Mouse (Mus musculus): Measurements from ENCODE around the gene 1700008O03Rik.

1700008O03Rik gene

DNA sequence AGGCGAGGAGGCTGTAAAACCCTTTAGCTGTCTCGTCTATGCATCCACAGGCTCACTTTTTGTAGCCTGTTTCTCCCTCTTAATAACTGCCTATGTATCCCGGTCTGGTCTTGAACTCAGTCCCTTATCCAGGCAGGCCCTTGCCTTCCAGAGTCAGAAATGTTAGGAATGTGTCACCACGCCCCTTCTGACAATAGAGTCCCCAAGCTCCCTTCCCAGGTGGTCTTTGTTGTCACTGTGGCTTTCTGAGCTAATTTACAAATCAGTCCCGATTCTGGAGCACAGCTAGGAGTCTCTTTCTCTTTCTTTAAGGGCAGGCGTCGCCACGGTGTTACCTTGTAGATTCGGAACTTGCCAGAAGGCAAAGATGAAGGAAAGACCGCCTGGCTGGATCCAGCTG, 10.4 kb downstream of the 1700008O03Rik start:
- DNase-seq: no peak

DNA sequence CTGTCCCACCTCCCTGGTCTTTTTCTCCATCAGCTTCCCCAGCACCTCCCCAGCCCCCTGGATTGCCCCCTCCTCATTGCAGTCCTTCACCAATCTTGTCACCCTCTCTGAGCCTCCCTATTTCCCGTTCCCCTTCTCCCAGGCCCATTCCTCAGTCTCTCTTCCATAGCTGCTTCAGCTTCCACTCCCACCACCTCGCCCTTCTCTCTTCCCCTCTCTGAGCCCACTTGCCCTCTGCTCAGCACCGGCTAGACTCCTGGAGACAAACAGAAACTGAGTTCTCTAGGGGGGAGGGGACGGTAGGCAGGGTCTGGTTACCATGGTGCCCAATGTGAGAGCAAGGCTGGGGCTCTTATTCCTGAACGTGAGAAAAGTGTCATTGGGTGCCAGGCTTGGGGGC, 10.9 kb downstream of the 1700008O03Rik start:
- no peak for DNase-seq

DNA sequence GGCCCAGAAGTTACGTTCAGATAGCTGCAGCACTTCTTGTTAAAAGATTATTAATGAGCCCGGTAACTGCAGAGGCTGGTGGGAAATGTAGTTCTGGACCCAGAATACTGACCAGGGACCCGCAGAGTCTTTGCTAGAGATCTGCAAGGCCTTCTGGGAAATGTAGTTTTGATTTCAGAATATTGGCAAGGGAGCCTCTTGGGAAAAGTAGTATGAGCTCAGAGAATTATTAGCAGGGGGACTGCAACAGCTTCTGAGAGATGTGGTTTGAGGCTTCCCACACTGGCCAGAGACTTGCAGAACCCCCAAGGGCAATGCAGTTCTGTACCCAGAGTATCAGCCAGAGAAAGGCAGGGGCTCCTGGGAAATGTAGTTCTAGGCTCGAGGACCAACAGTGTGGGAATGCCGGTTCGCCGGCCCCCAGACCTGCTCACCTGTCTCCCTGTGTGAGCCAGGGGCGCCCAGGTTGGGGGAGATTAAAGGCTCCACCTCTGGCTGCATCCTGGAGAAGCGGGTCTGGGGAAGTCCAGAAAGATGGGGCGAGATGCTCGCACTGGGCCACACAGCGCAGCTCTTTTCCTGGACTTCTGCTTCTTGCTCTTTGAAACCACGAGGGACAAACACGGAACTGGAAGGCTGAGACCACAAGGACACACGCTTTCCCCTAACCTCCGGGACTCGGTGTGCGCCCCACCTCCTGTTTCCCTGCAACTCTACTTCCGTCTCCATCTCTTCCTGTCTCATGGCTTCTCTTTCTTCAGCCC, 11.5 kb downstream of the 1700008O03Rik start:
- peak; percentile 81 for DNase-seq

DNA sequence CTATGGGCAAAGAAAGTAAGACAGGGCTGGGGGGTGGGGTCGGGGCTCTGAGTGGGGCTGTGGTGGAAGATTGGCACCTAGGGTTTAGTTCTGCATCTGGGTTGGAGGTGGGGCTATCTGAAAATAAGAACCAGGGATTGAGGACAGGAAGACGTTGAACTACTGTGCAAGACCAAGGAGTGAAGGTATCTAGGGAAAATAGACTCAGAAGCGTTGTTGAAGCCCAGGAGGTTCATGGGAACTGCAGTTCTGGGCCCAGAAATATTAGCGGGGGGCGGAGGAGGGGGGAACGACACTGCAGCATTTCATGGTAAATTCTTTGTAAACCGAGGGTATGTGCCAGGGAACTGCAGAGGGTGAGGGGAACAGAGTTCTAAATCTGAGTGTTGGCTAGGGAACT, 12.2 kb downstream of the 1700008O03Rik start:
- no peak for DNase-seq

DNA sequence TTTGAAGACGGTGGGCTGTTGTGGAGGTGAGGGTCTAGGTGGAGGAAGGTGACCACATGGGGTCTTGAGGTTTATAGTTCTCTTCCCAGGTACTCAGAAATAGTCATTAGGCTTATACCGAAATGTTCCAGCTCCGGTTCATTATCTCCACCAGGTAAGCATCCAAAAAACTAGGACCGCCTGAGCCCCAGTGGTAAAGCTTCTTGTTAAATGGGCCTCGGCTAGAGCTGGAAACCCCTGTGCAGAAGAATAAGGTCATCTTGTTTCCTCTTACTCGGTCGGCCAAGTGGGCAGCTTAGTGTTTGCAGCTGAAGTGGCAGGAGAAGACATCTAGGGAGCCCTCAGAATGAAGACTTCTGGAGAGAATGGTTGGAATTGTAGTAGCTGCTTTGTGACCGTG, 12.9 kb downstream of the 1700008O03Rik start:
- DNase-seq: no peak

DNA sequence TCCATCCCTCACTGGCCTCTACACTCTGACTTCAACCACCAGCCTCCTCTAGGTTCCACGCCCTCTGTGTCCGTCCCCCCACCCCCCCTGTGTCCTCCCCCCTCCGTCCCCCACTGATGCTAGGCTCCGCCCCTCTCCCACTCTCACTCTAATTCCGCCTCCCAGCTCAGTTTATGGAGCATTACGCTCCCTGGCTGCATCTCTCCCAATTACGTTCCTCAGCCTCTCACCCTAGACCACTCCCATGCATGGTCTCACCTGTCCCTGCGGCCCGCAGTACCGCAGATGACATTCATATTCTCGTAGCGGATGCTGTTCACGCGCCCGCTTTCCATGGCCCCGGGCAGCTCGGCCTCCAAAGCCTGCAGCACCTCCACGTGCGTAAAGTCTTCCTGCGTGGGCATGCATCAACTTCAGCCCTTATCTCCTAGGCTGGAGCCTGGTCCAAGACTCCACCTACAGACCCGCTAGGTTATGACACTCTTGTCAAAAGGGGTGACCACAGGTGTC, 24.8 kb downstream of the 1700008O03Rik start:
- peak; percentile 66 for DNase-seq

DNA sequence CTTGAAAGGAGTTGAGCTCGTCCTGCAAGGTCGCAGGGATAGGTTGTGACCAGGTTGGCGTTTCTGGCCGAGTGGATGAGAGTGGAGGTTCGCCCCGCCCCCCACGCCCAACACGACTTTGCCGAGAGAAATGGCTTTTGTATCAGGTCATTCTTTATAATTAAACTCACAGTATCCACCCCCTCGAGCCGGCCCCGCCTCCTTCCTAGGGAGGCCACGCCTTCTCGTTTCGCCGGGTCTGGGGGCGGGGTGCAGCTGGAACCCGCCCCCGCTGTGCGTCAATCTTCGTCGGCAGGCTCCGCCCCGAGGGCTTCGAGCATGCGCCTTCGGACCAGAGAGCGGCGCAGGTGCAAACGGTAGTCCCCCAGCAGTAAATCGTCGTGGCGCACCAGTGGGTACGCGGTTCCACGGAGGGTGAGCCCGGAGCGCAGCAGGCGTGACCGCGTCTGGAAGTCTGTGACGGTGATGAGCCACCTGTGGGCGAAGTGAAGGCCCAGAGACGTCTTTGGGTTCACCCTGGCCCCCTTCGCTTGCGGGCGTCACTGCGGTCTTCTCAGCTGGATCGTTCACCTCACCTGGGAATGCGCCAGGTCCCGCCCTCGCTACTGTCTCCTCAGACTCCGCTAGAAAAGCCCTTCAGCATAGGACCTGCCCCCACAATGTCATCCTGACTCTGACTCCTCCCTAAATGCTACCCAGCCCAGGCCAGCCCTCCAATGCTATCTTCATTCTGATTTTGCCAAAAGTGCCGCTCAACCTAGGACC, 25.5 kb downstream of the 1700008O03Rik start:
- peak; percentile 97 for DNase-seq

DNA sequence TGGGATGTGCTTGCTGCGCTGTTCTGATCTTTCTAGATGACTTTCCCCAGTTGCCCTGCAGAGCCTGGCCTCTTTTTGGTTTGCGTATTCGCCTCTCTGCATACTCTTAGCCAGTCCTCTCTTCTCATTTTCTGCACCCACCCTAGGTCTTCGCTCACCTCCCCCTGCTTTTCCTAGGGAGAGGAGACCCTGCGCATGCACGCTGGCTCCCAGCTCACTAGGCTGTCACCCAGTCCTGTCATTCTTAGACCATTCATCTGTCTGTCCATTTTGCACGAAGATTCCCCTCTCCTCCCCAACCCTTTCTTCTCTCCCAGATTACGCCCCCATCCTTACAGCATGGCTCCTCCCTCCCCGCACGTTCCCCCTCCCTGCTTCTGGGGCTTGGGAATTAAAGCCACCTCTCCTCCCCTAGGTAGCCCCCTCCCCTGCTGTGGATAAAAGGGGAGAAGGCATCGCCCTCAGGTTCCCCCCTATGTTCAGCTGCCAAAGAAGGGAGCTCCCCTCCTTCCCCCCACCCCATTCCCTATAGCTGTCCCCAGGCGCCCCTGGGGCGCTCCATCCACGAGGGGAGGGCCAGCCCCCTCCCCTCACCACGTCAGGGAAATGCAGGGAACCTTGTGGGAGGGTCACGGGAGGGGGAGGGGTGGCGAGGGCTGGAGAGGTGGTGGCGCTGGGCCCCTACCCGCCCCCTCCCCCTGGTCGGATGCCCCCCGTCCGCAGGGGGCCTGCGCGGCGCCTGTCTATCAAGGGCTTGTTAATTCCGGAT, 26.6 kb downstream of the 1700008O03Rik start:
- peak; percentile 61 for DNase-seq

DNA sequence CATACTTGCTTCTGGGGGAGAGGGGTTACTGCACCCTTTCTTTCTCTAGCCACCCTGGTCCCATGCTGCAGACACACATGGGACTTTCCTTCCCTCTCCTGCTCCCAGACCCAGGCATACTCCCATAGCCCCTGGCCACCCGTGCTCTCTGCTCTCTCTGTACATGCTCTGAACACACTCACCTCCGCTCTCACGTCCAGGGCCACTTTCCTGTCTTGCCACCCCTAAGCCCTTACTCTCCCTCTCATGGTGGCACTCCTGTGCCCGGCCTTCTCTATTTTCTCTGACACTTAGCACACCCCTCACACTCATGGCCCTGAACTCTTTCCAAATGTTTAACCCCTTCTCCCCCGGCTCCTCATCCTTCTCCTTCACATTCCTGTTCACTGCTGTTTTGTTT, 27.6 kb downstream of the 1700008O03Rik start:
- no peak for DNase-seq

DNA sequence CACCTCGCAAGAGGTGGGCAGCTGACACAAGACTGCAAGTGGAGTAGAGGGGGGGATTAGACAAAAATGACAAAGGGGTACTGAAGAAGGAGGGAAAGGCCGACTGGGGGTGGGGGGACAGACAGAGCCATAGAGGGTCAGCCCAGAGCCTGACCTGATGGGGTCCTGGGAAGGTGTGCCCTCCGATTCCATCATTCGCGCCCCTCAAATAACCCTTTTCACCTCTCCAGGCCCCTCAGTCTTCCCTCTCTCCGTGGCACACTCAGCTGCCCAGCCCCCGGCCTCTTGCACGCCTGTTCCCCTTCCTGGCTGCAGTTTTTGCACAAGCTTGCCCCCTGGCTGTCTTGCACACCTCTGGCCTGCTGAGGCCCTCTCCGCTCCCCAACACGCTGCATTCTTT, 28.1 kb downstream of the 1700008O03Rik start:
- no peak for DNase-seq

DNA sequence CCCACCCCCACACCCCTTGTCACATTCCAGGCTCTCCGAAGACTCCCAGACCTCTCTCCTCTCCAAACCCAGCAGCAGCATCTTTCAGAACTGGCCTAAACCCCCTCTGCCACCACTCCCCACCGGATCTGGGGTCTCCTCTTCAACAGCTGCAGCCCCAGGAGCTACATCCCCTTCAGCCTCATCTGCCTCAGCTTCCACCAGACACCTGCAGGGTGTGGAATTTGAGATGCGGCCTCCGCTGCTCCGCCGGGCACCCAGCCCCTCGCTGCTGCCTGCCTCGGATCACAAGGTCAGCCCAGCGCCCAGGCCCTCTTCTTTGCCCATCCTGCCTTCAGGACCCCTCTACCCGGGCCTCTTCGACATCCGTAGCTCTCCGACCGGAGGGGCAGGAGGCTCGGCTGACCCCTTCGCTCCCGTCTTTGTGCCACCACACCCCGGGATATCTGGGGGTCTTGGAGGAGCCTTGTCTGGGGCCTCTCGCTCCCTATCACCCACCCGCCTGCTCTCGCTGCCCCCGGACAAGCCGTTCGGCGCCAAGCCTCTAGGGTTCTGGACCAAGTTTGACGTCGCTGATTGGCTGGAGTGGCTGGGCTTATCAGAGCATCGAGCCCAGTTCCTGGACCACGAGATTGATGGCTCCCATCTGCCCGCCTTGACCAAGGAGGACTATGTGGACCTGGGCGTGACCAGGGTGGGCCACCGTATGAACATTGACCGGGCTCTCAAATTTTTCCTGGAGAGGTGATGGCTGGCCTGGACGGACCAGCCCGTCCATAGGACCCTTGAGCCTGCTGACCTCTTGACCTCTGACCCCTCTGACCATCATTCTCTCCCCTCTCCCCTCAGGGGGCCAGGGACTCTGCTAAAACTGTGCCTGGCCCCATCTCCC, 28.8 kb downstream of the 1700008O03Rik start:
- DNase-seq: peak; percentile 39

DNA sequence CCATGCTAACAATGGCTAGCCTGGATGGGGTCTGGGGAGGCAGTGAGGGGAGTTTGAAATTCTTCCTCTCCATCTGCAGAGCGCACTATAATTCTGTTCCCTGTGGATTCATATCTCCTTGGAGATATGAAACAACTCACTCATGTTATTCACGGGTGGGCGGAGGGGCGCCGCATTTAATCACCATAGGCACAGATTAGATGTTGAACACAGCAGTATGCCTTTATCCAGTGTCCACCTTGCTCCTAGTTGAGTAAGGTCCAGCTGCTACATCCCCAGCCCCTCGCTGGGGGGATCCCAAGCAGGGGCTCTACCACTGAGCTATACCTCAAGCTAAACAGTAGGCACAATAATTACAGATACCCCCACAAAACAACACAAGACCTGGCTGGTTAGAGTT, 30.2 kb downstream of the 1700008O03Rik start:
- DNase-seq: no peak

DNA sequence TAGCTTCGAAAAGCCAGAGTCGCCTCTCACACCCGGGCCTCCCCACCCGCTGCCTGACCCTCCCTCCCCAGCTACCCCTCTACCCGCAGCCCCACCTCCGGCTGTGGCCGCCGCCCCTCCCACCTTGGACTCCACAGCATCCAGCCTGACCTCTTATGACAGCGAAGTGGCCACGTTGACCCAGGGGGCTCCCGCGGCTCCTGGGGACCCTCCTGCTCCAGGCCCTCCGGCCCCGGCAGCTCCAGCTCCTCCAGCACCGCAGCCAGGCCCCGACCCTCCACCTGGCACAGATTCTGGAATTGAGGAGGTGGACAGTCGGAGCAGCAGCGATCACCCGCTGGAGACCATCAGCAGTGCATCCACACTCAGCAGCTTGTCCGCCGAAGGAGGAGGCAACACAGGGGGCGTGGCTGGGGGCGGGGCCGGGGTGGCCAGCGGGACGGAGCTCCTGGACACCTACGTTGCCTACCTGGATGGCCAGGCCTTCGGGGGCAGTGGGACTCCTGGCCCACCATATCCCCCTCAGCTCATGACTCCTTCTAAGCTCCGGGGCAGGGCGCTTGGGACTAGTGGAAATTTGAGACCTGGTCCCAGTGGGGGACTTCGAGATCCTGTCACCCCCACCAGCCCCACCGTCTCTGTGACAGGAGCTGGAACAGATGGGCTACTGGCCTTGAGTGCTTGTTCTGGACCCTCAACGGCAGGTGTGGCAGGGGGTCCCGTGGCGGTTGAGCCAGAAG, 31.8 kb downstream of the 1700008O03Rik start:
- no peak for DNase-seq

DNA sequence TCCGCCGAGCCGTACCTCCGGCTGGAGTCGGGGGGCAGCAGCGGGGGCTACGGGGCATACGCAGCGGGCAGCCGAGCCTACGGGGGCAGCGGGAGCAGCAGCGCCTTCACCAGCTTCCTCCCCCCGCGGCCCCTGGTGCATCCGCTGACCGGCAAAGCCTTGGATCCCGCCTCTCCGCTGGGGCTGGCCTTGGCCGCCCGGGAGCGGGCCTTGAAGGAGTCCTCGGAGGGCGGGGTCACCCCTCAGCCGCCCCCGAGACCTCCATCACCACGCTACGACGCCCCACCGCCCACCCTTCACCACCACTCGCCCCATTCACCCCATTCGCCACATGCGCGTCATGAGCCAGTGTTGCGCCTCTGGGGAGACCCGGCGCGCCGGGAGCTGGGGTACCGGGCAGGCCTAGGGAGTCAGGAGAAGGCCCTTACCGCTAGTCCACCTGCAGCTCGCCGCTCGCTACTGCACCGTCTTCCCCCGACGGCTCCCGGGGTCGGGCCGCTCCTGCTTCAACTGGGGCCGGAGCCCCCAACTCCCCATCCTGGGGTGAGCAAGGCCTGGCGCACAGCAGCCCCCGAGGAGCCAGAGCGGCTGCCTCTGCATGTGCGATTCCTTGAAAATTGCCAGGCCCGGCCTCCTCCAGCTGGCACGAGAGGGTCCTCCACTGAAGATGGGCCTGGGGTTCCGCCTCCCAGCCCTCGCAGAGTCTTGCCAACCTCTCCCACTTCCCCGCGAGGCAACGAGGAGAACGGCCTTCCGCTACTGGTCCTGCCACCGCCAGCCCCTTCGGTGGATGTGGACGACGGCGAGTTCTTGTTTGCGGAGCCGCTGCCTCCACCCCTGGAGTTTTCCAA, 32.6 kb downstream of the 1700008O03Rik start:
- no peak for DNase-seq

DNA sequence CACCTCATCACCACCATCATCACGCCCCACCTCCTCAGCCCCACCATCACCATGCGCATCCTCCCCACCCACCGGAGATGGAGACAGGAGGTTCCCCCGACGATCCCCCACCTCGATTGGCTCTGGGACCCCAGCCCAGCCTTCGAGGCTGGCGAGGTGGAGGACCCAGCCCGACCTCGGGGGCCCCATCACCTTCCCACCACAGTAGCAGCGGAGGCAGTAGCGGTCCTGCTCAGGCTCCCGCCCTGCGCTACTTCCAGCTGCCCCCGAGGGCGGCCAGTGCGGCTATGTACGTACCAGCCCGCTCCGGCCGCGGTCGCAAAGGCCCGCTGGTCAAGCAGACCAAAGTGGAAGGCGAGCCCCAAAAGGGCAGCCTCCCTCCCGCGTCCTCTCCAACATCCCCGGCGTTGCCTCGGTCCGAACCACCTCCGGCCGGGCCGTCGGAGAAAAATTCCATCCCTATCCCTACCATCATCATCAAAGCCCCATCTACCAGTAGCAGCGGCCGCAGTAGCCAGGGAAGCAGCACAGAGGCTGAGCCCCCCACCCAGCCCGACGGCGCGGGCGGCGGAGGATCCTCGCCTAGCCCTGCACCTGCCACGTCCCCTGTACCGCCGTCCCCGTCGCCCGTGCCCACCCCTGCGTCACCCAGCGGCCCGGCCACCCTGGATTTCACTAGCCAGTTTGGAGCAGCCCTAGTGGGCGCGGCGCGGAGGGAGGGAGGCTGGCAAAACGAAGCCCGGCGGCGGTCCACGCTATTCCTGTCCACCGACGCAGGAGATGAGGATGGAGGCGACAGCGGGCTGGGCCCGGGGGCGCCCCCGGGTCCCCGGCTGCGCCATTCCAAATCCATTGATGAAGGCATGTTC, 33.5 kb downstream of the 1700008O03Rik start:
- DNase-seq: no peak

DNA sequence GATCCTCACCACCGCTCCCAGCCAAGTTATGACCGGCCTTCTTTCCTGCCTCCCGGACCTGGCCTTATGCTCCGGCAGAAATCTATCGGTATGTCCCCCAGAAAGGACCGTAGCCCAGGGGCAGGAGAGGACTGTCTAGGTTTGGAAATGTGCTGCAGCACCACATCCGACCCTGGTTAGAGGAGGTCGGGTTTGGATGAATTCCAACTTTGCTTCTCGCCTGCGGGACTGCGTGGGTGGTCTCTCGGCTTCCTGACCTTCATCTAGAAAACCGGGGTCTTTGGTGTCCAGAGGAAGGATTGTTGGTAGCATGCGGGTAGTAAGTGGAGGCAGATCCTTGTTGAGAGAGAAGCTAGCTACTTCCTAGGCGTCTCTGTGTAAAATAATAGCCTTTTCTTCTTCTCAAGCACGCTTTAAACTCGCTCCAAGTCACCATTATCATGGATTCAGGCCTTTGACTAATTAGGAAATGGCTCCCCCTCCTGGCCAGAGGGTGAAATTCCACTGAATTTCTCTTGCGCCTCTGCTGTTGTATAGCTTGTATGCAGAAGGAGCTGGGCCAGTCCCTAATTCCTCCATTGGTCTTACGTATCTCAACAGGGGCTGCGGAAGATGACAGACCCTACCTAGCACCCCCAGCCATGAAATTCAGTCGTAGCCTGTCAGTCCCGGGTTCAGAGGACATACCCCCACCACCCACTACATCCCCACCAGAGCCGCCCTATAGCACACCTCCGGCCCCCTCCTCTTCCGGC, 34.5 kb downstream of the 1700008O03Rik start:
- peak; percentile 79 for DNase-seq

DNA sequence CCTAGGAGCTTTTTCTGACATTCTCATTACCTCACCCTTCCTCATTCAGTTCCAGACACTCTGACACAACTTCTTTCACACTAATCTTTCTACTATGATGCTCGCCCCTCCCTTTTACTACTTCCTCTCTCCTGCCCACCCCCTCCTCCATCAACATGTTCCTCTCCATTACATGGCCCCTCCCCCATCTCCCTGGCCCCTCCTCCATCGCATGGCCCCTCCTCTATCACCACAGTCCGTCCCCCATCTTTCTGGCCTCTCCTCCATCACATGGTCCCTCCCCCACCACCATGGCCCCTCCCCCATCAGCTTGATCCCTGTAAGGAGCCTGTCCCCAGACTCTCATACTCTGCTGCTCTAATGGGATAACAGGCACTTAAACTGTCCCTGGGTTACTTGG, 36.6 kb downstream of the 1700008O03Rik start:
- no peak for DNase-seq

DNA sequence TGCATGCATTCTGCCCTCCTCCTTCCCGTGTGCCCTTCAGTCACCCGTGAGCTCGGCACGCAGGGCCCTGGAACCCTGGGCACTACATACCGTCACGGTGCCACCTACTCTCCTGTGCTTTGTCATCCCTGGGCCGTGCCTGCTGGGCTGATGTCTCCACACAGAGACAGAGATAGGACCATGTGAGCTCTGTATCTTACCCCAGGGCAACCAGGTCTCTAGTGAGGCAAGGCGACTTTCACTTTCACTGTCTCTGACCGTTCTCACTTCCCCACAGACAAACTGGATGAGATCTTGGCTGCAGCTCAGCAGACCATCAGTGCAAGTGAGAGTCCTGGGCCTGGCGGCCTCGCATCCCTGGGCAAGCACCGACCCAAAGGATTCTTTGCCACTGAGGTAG, 41.0 kb downstream of the 1700008O03Rik start:
- DNase-seq: no peak
